Mouse (Mus musculus) gastrocnemius, postnatal 10 days (tissue): ENCODE measurements around the gene Cdh19. TPM values are rescaled to one million over a fixed set of nuclear protein-coding genes. Genes with fewer than 3 reads are reported as not detected.

Source experiments
- DNase-seq: peaks from one replicate; pipeline ENCODE4 v3.0.0; 2021; ENCODE audit warnings: mixed read lengths
- long read RNA-seq, 2 experiments: library from polyadenylated mRNA; stranded (forward); transcript quantifications; one replicate each; pipeline ENCODE4 v2.0.0; 2021
- total RNA-seq, 2 experiments: library from RNA; stranded (reverse); gene quantifications; 2 replicates each; pipeline ENCODE4 v1.2.3; 2021

The Cdh19 gene
- 1 to 10 TPM; 1.8 to 2.1 TPM for total RNA-seq
- long read RNA-seq, experiment 1, partial matches to known transcripts = 0 of 1 reads
- long read RNA-seq, experiment 1, other reads (novel, unspliced or antisense) = 0 of 1 reads
- long read RNA-seq, experiment 2 = 0 reads

- no peak for DNase-seq
Measured at GRCm38 (mm10) chr1:110977484-110977883, at the start of gene Cdh19. Cdh19 (minus strand) TSS chr1:110977584.

- no peak for DNase-seq
Measured at GRCm38 (mm10) chr1:111020434-111021060, 43.2 kb upstream of the Cdh19 start.

GRCm38 (mm10) chr1:111017640-111018039 is 40.3 kb upstream of the Cdh19 start:
- DNase-seq = no peak

- DNase-seq = no peak
Measured at GRCm38 (mm10) chr1:110989824-110990223, 12.4 kb upstream of the Cdh19 start.

GRCm38 (mm10) chr1:110969201-110969600 is 8.2 kb downstream of the Cdh19 start:
- DNase-seq = no peak

- DNase-seq = no peak
Measured at GRCm38 (mm10) chr1:110909752-110910151, 67.6 kb downstream of the Cdh19 start.

GRCm38 (mm10) chr1:110909218-110909617 is 68.2 kb downstream of the Cdh19 start:
- no peak for DNase-seq

GRCm38 (mm10) chr1:110904266-110904665 is 73.1 kb downstream of the Cdh19 start:
- DNase-seq = no peak
